Mouse (Mus musculus): Measurements from ENCODE around the gene Nfia.

Gene Nfia

DNA sequence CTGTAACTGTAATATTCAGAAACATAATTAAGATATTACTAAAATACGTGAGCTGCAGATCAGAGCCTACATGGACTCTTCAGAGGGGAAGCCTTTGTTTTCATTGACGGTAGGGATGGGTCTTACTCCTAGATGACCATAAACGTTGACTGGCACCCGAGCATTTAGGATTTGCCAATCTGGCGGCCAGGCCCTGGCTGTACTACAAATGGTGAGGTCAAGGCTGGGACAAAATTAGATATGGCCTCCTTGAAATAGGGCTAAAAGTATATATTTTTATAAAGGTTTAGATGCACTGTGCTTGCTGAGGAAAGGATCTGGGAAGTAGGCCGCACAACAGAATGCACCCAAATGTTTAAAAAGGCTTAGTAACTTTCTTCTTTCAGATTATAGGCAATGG lies 10.0 kb downstream of the Nfia start:
- DNase-seq (ENCODE audit: low read depth, low spot score) = no peak

DNA sequence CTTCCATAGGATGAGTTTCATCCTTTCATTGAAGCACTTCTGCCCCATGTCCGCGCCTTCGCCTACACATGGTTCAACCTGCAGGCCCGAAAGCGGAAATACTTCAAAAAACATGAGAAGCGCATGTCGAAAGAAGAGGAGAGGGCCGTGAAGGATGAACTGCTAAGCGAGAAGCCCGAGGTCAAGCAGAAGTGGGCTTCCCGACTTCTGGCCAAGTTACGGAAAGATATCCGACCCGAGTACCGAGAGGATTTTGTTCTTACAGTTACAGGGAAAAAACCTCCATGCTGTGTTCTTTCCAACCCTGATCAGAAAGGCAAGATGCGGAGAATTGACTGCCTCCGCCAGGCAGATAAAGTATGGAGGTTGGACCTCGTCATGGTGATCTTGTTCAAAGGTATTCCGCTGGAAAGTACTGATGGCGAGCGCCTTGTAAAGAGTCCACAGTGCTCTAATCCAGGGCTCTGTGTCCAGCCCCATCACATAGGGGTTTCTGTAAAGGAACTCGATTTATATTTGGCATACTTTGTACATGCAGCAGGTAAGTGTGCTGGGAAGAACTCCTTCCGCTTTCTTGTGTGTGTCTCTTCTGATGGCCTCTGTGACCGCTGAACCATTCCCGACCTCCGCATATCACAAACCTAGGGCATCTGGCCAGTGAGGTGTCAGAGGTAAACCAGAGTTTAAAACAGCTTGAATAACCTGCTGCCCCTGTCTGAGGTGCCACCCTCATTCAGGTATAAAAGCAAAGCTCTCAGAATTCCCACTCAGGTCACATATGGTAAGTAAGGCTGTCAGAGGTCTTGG lies 10.7 kb downstream of the Nfia start:
- no peak for DNase-seq (ENCODE audit: low read depth, low spot score)

DNA sequence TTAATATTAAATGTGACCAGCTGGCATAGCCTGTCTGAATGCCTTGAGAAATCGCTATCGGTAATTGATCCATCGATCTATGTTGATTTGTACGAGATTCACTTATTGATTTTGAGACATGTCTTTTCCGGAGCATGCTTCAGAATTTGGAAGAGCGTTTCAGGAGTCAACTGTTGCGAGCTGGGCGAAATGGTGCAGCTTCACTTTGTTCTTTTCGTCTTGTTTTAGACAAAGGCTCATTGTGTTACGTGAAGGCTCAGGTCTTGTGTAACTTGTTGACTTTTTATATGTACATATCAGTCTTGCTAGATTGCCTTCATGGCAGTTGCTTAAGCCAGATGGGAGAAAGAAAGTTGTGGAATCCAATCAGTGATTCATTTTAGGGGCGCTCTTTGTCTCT lies 11.7 kb downstream of the Nfia start:
- no peak for DNase-seq (ENCODE audit: low read depth, low spot score)

DNA sequence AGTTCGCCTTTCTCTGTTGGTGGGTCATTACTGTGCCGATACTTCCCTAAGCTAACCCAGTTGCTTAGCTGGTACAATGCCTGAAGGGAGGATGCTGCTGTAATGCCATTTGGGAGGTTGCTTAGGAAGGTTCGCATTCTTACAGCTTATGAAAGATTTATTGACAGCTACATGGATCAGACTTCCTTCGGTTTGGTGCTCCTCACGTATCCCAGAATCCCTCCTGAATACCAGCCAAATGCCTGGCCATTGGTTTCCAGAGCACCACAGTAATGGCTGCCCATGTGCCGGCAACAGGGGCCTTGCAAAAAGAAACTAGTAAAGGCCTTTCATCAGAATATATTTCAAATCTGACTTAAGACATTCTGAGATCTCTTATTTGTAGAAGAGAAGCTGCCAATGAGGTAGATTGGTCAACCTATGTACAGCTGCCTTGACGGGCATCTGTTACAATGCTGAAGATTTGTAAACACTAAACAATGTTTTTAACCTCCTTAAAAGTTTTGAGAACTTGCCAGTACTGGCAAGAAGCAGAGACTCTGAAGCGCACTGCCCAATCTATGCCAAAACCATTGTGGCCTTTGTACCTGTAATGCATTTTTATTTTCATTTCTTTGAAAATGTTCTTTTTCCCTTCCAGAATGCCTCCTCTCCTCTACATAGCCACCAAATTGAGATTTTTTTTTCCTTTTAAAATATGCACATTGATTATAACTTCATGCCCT lies 13.2 kb downstream of the Nfia start:
- DNase-seq (ENCODE audit: low read depth, low spot score) = no peak

DNA sequence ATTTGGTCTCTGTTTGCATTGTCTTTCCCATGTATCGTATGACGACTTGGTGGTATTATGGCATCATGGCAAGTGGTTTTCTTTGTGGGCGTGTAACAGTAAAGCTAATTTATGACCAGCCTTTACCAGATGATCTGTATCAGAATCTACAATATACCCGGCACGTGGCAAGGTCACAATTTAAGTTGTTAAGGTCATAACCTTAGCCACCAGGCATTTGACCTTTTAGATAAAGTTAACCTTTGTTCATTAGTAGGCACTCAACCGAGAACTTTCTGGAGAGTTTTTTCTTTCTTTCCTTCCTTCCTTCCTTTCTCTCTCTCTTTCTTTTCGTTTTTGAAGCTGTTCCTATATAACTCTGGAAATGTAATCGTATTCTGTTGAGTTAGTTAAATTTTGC lies 14.0 kb downstream of the Nfia start:
- no peak for DNase-seq (ENCODE audit: low read depth, low spot score)

DNA sequence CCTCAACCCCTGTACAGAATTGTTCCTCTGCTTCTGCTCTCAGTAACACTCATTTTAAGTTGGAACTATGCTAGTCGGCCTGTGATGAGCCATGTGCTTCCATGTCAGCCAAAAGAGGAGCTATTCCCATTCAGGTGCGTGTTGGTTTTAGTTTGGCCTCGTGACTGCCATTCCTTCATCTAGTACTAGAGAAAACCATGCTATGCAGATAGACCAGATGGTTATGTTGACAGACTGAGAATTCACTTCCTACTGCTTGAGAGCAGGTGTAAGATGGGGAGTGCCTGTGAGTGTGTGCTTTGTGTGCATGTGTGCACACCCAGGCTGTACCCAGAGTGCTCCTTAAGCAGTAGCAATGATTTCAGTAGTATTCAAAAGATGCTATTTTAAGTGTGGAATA lies 15.0 kb downstream of the Nfia start:
- peak; percentile 78 for DNase-seq (ENCODE audit: low read depth, low spot score)

DNA sequence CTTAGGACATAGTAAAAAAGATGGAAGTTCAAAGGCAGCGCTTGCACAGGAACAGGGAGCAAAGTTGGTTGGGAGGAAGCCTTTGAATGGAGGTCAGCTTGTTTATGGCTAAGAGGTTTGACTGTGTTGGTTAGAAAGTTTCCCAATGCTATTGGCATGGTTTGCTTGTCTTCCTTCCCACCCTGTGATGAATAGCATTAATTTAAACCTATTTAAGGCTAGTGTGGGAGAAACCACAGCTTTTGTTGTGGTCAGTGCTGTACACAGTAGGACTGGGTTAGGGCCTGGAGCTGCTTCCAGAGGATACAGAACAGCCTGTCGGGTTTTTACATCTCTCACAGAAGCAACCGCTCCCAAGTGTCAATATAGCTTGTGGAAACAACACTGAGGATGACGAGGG lies 16.0 kb downstream of the Nfia start:
- no peak for DNase-seq (ENCODE audit: low read depth, low spot score)

DNA sequence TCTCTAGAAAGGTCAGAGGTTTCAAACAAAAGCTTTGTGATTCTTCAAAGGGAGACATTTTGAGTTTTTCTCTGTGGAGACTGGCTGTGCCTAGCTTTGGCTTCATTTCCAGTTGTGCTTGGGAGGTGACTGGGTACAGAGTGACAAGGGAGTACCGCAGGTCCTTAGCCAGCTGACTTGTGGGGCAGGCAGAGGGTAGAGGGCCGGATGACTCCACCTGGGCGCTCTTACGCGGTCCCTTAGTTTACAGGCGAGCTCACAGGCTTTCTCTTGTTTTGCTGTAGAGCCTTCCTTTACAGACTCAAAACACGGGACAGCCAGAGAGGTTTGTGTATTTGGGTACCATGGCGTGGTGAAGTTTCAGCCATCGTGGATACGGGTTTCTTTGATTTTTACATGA lies 21.4 kb downstream of the Nfia start:
- no peak for DNase-seq (ENCODE audit: low read depth, low spot score)

DNA sequence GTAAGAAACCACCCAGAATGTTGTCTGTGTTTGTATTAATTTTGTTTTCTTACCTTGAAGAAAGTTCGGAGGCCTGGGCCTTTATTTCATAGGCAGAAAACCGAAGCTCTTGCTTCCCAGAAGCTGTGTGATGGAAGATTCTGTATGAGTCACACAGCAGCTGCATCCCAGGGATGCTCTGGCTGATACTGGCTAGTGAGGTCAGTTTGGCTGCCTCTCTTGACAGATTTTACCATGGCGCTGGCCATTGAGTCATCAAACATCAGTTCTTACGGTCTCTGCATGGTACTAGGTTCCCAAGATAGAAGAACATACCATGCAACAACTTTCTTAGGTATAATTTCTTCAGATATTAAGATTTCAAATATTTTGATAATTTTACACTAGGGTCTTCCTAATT lies 22.3 kb downstream of the Nfia start:
- no peak for DNase-seq (ENCODE audit: low read depth, low spot score)

DNA sequence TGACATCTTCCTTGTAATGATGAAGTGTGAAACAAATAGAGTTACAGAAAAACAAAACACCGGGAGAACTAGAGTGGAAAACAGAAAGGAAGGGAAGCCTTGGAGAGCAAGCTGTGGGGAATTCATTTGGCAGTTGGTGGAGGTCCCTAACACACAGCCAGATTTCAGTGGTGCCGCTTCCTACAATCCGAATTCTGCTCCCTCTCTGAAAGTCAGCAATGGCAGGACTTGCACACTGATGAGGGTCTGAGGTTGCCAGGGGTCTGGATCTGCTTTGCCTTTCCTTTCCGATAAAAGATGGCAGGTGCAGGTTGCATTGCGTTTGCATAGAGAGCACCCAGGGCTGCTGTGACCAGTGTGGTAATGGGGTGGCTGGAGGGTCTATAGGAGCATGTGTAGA lies 23.4 kb downstream of the Nfia start:
- no peak for DNase-seq (ENCODE audit: low read depth, low spot score)

DNA sequence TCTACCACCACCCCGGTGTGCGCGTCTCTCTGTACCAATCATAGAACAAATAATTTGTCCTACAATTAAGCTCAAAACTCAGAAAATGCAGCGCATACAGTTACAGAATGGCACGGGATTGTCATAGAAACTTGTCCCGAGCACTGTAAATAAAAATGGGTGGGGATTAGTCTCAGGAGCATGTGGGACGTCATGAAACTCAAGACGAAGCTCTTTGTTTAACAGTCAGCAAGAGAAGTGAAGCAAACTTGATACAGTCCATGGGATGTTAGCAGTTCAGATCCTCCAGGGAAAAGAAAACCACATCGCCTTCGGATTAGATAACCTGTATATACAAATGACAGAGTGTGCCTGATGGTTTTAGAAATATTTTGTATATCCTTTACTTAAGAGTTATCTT lies 24.0 kb downstream of the Nfia start:
- DNase-seq (ENCODE audit: low read depth, low spot score) = no peak

DNA sequence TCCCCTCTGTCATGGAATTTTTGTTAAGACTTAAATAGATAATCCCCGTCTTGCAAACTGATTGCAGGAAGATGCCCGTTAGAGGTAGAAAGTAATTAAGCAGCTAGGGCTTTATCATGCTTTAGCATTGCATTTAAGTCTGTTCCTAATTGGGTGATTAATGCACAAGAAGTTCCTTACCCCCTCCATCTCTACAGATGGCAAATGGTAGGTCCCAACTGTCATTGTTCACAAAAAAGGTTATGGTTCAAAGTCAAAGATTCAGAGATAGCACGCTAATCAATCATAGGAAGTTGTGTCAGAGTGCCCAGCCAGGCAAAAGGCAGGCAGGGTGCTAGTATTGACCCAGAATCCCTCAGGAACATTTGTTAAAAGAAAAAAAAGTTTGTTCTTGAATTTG lies 31.3 kb downstream of the Nfia start:
- no peak for DNase-seq (ENCODE audit: low read depth, low spot score)

DNA sequence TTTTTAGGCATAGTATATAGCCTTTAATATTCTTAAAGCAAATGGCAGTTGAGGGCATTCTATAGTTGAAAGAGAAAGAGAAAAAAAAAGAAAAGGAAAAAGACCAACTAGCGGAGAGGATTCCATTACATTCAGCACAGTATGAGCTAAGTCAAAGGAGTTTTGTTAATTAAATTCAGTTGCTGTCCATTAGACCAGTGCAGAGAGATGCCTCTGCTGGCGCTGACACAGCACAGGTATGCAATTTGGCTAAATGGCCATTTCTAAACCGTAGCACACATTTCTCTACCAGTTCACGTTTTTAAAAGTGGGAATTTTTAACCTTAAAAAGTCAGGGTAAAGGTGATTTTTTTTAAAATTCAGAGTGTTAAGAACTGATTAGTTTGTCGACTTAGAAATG lies 32.1 kb downstream of the Nfia start:
- no peak for DNase-seq (ENCODE audit: low read depth, low spot score)

DNA sequence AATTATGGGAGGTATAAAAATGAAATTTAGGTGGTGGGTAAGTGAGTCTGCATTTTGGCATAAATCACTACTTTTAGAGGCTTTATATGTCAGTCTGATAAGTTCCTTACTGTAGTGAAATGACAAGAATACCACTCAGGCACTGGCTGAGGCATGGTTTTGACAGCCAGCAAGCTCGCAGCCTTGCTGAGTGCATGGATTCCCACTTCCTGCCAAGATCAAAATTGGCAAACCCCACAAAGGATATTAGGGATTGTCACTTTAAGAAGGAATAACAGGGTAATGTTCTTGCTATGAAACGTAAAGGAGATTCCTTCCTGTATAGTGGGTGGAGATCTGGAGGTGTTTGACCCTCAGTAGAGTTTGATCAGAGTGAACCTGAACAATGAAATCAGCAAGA lies 32.7 kb downstream of the Nfia start:
- no peak for DNase-seq (ENCODE audit: low read depth, low spot score)

DNA sequence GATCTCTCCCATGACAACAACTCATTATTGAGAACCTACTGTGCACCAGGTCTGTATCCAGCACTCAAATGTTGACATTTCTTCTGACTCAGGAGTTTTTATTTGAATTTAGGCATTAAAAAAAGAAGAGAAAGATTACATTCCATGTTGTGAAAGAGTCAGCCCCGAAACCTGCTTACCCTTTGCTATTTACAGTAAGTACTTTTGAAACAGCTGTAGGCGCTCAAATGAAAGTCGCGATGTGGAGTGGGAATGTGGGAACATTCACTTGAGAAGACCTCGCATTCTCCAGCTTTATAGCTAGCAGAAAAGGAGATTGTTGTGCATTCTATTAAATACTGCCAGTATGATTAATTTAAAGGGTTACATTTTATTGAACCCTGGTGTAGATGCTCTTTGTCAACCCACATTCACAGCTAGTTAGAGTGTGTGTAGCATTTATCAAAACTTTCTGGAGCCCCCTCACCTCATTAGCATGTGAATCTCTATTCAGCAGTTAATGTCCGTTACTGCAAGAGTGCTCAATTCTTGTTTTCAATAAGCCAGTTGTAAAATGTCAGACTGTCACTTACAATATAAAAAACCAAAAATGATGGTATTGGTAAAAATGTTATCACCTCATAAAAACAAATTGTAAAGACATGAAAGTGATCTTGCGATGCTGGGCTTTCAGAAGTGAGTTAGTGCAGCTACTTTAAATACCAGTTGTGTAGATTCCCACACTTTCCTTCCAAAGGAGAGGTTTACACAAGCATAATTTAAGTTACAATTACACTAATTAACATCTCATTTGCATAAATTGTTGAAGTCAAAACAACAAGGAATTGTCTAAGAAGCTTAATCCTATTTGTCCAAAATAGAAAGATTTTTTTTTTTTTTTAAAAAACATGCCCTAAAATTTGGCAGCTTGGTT lies 33.6 kb downstream of the Nfia start:
- no peak for DNase-seq (ENCODE audit: low read depth, low spot score)

DNA sequence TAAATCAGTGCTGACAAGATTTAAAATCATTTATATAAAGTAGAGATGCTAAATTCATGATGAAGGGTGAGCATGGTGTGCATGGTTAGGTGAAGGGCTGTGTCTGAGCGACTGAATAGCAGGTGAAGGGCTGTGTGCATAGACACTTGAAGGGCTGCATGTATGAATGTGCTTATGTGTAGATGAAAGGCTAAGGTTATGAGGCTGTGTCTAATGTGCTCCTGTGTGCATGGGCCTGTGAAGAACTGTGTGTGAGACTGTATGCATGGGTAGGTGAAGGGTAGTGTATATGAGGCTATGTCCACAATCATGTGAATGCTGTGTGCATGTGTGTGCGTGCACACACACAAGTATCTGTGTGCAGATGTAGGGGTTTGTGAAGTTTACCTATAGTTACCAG lies 34.4 kb downstream of the Nfia start:
- no peak for DNase-seq (ENCODE audit: low read depth, low spot score)

DNA sequence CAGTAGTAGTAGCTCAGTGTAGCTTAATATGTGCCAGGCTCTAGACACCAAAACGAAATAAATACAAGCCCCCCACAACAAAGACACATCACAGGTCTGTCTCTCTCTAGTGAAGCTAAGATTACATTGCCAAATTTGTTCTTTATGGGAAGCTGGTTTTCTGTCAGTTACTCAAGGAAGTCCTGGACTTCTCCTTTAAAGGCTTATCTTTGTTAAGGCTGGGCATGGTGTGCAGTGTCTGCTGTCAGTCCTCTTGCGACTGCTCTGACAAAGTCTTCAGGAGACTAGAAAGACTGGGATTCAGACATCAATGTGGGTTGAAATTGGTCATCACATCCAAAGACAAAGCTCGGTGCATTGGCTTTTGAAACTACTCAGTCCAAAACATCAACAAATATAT lies 36.4 kb downstream of the Nfia start:
- DNase-seq (ENCODE audit: low read depth, low spot score) = no peak

DNA sequence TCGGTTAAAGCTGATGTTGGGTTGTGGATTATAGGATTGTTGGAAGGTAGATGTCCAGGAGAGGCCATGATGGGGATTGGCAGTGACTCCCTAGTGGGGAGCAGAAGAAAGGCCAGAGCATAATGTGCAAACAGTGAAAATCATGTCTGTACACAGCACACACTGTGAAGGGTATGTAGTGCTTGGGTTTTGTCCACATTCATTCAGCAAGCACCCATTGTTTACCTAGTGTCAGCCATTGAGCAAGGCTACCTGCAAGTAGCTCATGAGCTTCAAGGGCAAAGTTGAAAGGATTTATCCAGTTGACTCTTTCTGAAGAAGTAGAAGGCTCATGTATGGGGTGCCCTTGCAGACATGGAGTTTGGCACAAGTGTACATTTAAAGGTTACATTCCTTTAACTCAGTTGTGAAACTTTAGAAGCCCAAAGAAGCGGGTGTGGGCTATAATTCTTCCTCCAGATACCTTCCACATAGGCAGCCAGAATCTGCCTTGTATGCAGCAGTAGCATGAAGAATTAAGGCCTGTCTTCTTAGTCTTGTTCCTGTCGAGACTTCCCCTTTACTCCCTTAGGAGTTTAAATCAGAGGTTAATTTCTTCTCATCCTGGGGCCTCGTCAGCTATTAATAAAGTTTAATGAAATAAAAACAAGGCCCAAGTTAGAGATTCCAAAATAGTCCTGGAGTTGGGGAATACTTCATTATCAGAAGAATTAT lies 37.2 kb downstream of the Nfia start:
- DNase-seq (ENCODE audit: low read depth, low spot score) = no peak

DNA sequence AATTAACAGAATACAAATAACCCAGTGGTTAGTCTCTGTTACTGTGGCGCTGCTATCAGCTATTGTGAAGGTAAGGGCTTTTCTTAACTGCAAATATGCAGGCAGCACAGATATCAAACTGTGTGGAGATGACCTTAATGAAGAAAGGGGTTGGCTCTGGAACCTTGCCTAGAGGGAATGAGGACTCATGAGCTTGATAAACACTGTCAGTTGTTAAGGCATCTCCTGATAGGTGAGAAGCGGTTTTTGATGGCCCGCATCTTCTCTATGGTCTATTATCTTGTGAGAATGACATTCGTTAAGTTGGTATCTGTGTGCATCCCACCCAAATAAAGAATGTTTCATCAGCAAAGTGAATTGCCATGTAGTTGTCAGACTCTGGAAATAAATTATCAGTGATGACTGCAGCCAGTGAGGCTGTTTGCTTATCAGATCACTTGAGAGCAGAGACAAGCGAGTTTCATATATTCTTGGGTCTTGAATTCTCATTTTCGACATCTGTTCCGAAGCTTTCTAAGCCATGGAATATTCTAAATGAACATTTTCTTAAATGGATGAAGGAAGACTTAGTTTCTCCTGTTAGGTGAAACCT lies 37.9 kb downstream of the Nfia start:
- DNase-seq (ENCODE audit: low read depth, low spot score) = no peak

DNA sequence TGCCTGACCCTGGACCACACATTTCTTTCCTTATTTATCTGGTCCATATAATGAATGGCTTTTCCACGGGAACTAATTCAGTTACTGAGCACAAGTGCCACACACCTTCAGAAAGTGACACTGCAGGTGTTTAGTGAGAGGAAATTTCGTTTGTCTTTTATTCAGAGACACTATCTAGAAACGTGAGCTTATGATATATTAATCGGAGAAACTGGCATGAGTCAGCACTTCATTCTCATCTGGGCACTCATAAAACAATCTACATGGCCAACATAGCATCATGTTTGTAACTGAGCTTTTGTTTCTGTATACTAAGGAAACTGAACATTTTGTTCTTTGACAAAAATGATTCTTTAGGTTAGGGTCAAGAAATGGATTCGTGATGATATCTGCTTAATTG lies 40.5 kb downstream of the Nfia start:
- DNase-seq (ENCODE audit: low read depth, low spot score) = no peak

DNA sequence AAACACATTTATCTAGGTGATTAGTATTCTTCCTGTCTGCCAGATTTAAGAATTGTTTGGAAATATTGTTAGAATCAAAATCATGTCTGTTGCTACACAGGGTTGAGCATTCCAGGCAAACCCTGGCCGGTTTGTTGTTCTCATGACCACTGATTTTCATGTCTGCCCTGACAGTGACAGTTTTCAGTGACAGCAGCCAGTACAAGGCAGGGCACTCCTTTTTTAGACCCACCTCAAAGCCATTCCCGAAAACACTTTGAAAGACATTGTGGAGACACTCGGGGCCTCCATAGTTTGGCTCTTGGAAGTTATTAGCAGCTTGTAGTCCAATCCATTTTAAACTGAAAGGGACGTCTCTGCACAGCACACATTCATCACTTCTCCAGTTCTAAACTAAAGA lies 41.5 kb downstream of the Nfia start:
- no peak for DNase-seq (ENCODE audit: low read depth, low spot score)
